Mouse (Mus musculus) G1E (cell line): ENCODE measurements around the gene Carm1. TPM values are rescaled to one million over a fixed set of nuclear protein-coding genes. Genes with fewer than 3 reads are reported as not detected.
"Not testable (repeated sequence)": the region's sequence is repeated elsewhere in the genome, so short reads cannot be mapped to it uniquely, and the experiment has no call there.

Experiments
- ATAC-seq: 2 replicates; pipeline ENCODE4 v1.8.0; 2016; ENCODE audit warnings: mild to moderate bottlenecking; ENCODE audit not compliant: insufficient number of reproducible peaks, poor library complexity, low FRiP score, severe bottlenecking; ENCODE audit errors: extremely low read depth
- DNase-seq: peaks from one replicate; pipeline ENCODE4 v3.0.0; 2012; ENCODE audit warnings: low spot score
- H3K27me3 ChIP-seq: 2 replicates; pipeline ENCODE4 v1.6.1; 2012; ENCODE audit warnings: mild to moderate bottlenecking, low read length, inconsistent platforms; ENCODE audit not compliant: insufficient read depth
- H3K36me3 ChIP-seq: replicated peaks from 2 replicates; pipeline ENCODE3; 2012; ENCODE audit warnings: mild to moderate bottlenecking, inconsistent platforms
- H3K4me1 ChIP-seq: 2 replicates; pipeline ENCODE4 v1.6.1; 2012; ENCODE audit warnings: low read depth, low read length, inconsistent platforms, mixed read lengths; ENCODE audit not compliant: insufficient read depth
- H3K4me3 ChIP-seq: 2 replicates; pipeline ENCODE4 v1.5.1; 2012; ENCODE audit warnings: low read depth, mild to moderate bottlenecking, inconsistent platforms, low read length, moderate library complexity, mixed read lengths
- H3K9me3 ChIP-seq: replicated peaks from 2 replicates; pipeline ENCODE4 v1.6.1; 2012; ENCODE audit warnings: inconsistent platforms
- CTCF ChIP-seq: IDR thresholded peaks from 2 replicates; pipeline ENCODE4 v1.5.1; 2012; ENCODE audit warnings: low read depth, low read length, inconsistent platforms, mixed read lengths
- GATA1 ChIP-seq: IDR thresholded peaks from 2 replicates; pipeline ENCODE4 v1.6.1; 2012; ENCODE audit warnings: borderline replicate concordance, low read length, inconsistent platforms, mixed read lengths
- GATA2 ChIP-seq: IDR thresholded peaks from 2 replicates; pipeline ENCODE4 v1.6.1; 2012; ENCODE audit warnings: low read depth, low read length, inconsistent platforms, borderline replicate concordance
- POLR2AphosphoS5 ChIP-seq: IDR thresholded peaks from 2 replicates; pipeline ENCODE4 v1.6.1; 2012; ENCODE audit warnings: low read depth, low read length, inconsistent platforms; ENCODE audit not compliant: insufficient replicate concordance
- TAL1 ChIP-seq: conservative IDR thresholded peaks from 2 replicates; pipeline ENCODE4 v1.6.1; 2012; ENCODE audit warnings: low read depth, low read length, inconsistent platforms, mixed read lengths
- polyA plus RNA-seq: library from polyadenylated mRNA; stranded (reverse); fragments of >175 nt; gene quantifications from 2 replicates; pipeline ENCODE4 v1.2.3, GENCODE M21; 2012
- total RNA-seq, 2 experiments: library from RNA; stranded (forward) in 1 of 2; stranded (reverse) in 1 of 2; fragments of 200-1000 nt in 1 of 2; fragments of >200 nt in 1 of 2; fragmentation: Nextera tagmentation in 1 of 2; gene quantifications; 2 replicates each; pipeline ENCODE4 v1.2.3; 2014 to 2017

Gene Carm1
- total and polyA plus RNA-seq, 3 experiments: 12.5 to 143 (median 71.9) TPM

- peaks cover 21% of the 10 kb centered on the region for H3K4me1 ChIP-seq
Observed at GRCm38 (mm10) chr9:21527917-21528324, 18.8 kb upstream of the Carm1 start.

GRCm38 (mm10) chr9:21536501-21536900 is 10.2 kb upstream of the Carm1 start:
- Histone ChIP-seq H3K36me3 (no peaks in the 10 kb centered on the region), H3K9me3 (0 out of 2 replicates have a peak, but pooled peaks cover 2% of the 10 kb centered on the region), H3K27me3 (peaks cover 8% of the 10 kb centered on the region), H3K4me1 (peaks cover 19% of the 10 kb centered on the region), H3K4me3 (no peak overlapping the region)
- no peak for TF ChIP-seq TAL1
- no peak for TF ChIP-seq CTCF
- no peak for TF ChIP-seq GATA1
- TF ChIP-seq GATA2: no peak
- TF ChIP-seq POLR2AphosphoS5: no peak
- DNase-seq (no peak), ATAC-seq (no peak)

More at GRCm38 (mm10) chr9:21527917-21528324, 18.8 kb upstream of the Carm1 start:
- TF ChIP-seq CTCF (no peak), POLR2AphosphoS5 (no peak)
- H3K4me3 ChIP-seq: no peak overlapping the region
- no peak for ATAC-seq
- H3K36me3 ChIP-seq: no peaks in the 10 kb centered on the region
- peaks cover 8% of the 10 kb centered on the region for H3K27me3 ChIP-seq
- no peaks in the 10 kb centered on the region for H3K9me3 ChIP-seq
- DNase-seq: no peak

GRCm38 (mm10) chr9:21537009-21537408 is 9.7 kb upstream of the Carm1 start:
- H3K4me3 ChIP-seq: no peak overlapping the region
- no peaks in the 10 kb centered on the region for H3K36me3 ChIP-seq
- H3K4me1 ChIP-seq: peaks cover 19% of the 10 kb centered on the region
- H3K27me3 ChIP-seq: peaks cover 8% of the 10 kb centered on the region; the same call in 1 of the 2 replicates
- TF ChIP-seq CTCF (no peak), POLR2AphosphoS5 (no peak), TAL1 (no peak)
- 0 out of 2 replicates have a peak, but pooled peaks cover 2% of the 10 kb centered on the region for H3K9me3 ChIP-seq
- ATAC-seq (no peak), DNase-seq (no peak)

GRCm38 (mm10) chr9:21539981-21540753 is 6.5 kb upstream of the Carm1 start:
- H3K36me3 ChIP-seq: no peaks in the 10 kb centered on the region
- TF ChIP-seq GATA2 (no peak), TAL1 (no peak), GATA1 (no peak)
- no peak for DNase-seq
- no peaks in the 10 kb centered on the region for H3K9me3 ChIP-seq
- no peak overlapping the region for H3K4me3 ChIP-seq
- H3K4me1 ChIP-seq: peaks cover 26% of the 10 kb centered on the region
- H3K27me3 ChIP-seq: peaks cover 8% of the 10 kb centered on the region; the same call in 1 of the 2 replicates
- ATAC-seq: no peak

GRCm38 (mm10) chr9:21542001-21542400 is 4.7 kb upstream of the Carm1 start:
- H3K27me3 ChIP-seq, DNase-seq, H3K4me3 ChIP-seq, H3K36me3 ChIP-seq, ATAC-seq, H3K9me3 ChIP-seq: not testable (repeated sequence)
- H3K4me1 ChIP-seq: peaks cover 17% of the 10 kb centered on the region

- peaks cover 34% of the 10 kb centered on the region for H3K4me1 ChIP-seq
- H3K4me3 ChIP-seq: peak overlapping the region; percentile 83
- peak; percentile 64 for DNase-seq
- H3K9me3 ChIP-seq: no peaks in the 10 kb centered on the region
- peaks cover 21% of the 10 kb centered on the region for H3K36me3 ChIP-seq
- TF ChIP-seq TAL1 (no peak), GATA2 (no peak), CTCF (no peak), POLR2AphosphoS5 (no peak), GATA1 (no peak)
- peak; percentile 46; the same call in 1 of the 2 replicates for ATAC-seq
- no peaks in the 10 kb centered on the region for H3K27me3 ChIP-seq
Observed at GRCm38 (mm10) chr9:21545351-21545915, 1.3 kb upstream of the Carm1 start.
